Mouse (Mus musculus): ENCODE measurements around the gene Fam72a.
A peak's percentile ranks its signal among the peaks of the same experiment; 100 is the strongest.

Fam72a gene

DNA sequence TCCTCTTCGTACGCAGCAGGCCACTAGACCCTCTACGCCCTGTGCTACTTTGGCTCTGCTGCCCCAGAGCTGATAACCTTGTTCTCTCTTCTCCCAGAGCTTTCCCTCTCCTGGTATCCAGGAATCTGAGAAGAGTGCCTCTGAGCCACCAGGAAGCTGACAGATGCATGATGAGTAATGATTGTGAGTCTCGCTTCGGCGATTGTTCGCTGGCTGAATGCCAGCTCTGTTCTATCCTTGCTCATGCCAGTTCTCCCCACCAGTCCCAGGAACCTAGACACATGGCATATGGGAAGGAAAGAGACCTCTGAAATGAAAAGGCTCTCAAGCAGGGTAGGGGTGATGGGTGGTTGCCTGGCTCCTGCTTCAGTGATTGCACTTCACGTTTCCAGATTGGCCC is 59.1 kb downstream of the Fam72a start:
- peak; percentile 86 for DNase-seq

All from layer of hippocampus, adult 9-11 months (tissue).